8 mouse cellular contexts compared by ENCODE assay signal in the genomic region with DNA sequence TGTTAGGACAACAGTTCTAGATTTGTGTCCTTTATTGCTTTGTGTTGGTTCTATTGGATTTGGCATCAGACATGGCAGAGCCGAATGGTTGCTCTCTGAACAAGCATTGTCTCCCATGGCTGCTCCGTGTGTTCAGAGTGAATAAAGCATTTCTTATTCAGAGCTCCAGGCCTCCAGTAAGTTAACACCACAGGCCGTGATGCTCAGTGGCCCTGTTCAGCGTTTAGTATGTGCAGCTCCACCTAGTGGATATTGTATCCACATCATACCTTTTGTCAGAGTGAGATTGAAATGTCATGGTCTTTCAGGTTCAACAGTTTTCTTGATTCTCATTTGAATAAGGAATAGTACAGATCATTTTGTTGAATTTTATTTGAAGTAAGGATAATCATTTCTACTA. TPM values are rescaled to one million over a fixed set of nuclear protein-coding genes. Genes with fewer than 3 reads are reported as not detected.
DNase-seq lines count a peak whose midpoint lies in the region; ATAC-seq lines count a peak whose summit lies in the region.

No protein-coding gene starts in this region.

- peak; percentile 8 for DNase-seq in adrenal gland, adult 2 months
- no peak for DNase-seq in adrenal gland, adult 8-10 months
- DNase-seq in ES-CJ7 (ENCODE audit: low read depth, low spot score), result peak; percentile 74
- peak; percentile 59 to 71 for DNase-seq in cerebellum, postnatal 10 days
- DNase-seq in hindbrain, embryonic 11.5 days (ENCODE audit: low spot score), result peak; percentile 60
- DNase-seq in liver, embryonic 11.5 days (ENCODE audit: low spot score), result no peak
- no peak for DNase-seq in gastrocnemius, adult 18-20 months (ENCODE audit: low spot score)

- no peak overlapping the region for H3K27ac ChIP-seq in hindbrain, embryonic 11.5 days (ENCODE audit: low read depth, low read length)
- H3K27ac ChIP-seq in liver, embryonic 11.5 days (ENCODE audit: low read depth, low read length), result no peak overlapping the region
- H3K27ac ChIP-seq in neural tube, embryonic 13.5 days (replicated peaks), result no peak overlapping the region

- WGBS in hindbrain, embryonic 11.5 days, result 15% methylated on average over 4 of the region's 4 CpGs
- 34% methylated on average over 4 of the region's 4 CpGs for WGBS in liver, embryonic 11.5 days
- WGBS in neural tube, embryonic 13.5 days, result 12% methylated on average over 4 of the region's 4 CpGs

- no peaks in the 10 kb centered on the region for H3K27me3 ChIP-seq in hindbrain, embryonic 11.5 days (ENCODE audit: control insufficient read depth, insufficient read depth, low read length)
- no peaks in the 10 kb centered on the region for H3K27me3 ChIP-seq in liver, embryonic 11.5 days (replicated peaks; ENCODE audit: control insufficient read depth, insufficient read depth, low read length)
- H3K27me3 ChIP-seq in neural tube, embryonic 13.5 days, result no peaks in the 10 kb centered on the region

- no peaks in the 10 kb centered on the region for H3K9me3 ChIP-seq in hindbrain, embryonic 11.5 days (ENCODE audit: control insufficient read depth, low read length)
- H3K9me3 ChIP-seq in liver, embryonic 11.5 days (ENCODE audit: control insufficient read depth, low read length), result no peaks in the 10 kb centered on the region
- H3K9me3 ChIP-seq in neural tube, embryonic 13.5 days, result no peaks in the 10 kb centered on the region

- H3K36me3 ChIP-seq in hindbrain, embryonic 11.5 days (ENCODE audit: control insufficient read depth, insufficient read depth, low read length), result no peaks in the 10 kb centered on the region
- peaks cover 6% of the 10 kb centered on the region; the same call in 1 of the 2 replicates for H3K36me3 ChIP-seq in liver, embryonic 11.5 days (ENCODE audit: control insufficient read depth, insufficient read depth, low read length)
- peaks cover 17% of the 10 kb centered on the region; the same call in 1 of the 2 replicates for H3K36me3 ChIP-seq in neural tube, embryonic 13.5 days

- H3K9ac ChIP-seq in hindbrain, embryonic 11.5 days (ENCODE audit: low read depth, low read length), result no peak overlapping the region
- H3K9ac ChIP-seq in liver, embryonic 11.5 days (ENCODE audit: low read depth, low read length), result no peak overlapping the region
- no peak overlapping the region for H3K9ac ChIP-seq in neural tube, embryonic 13.5 days

- no peak overlapping the region for H3K4me2 ChIP-seq in hindbrain, embryonic 11.5 days (replicated peaks; ENCODE audit: low read depth, low read length)
- no peak overlapping the region for H3K4me2 ChIP-seq in liver, embryonic 11.5 days
- no peak overlapping the region for H3K4me2 ChIP-seq in neural tube, embryonic 13.5 days

- H3K4me1 ChIP-seq in hindbrain, embryonic 11.5 days (replicated peaks; ENCODE audit: control insufficient read depth, insufficient read depth, low read length), result no peaks in the 10 kb centered on the region; the same call in 1 of the 2 replicates
- peaks cover 9% of the 10 kb centered on the region; the same call in 1 of the 2 replicates for H3K4me1 ChIP-seq in liver, embryonic 11.5 days (replicated peaks; ENCODE audit: control insufficient read depth, insufficient read depth, low read length)
- H3K4me1 ChIP-seq in neural tube, embryonic 13.5 days (replicated peaks), result no peaks in the 10 kb centered on the region

- peak; percentile 79 for ATAC-seq in hindbrain, embryonic 11.5 days (ENCODE audit: low FRiP score)
- ATAC-seq in liver, embryonic 11.5 days (replicated peaks; ENCODE audit: low FRiP score), result peak; percentile 65
- peak; percentile 78 for ATAC-seq in neural tube, embryonic 13.5 days (ENCODE audit: low read depth)

- H3K4me3 ChIP-seq in hindbrain, embryonic 11.5 days (ENCODE audit: low read depth, low read length), result no peak overlapping the region
- H3K4me3 ChIP-seq in liver, embryonic 11.5 days (ENCODE audit: low read depth, low read length), result no peak overlapping the region
- no peak overlapping the region for H3K4me3 ChIP-seq in neural tube, embryonic 13.5 days

RNA-seq across cellular contexts. Expression of a gene that starts 44.2 kb away (rescaled TPM):
- 10 to 100 TPM; 21.4 to 22.8 TPM for total RNA-seq in adrenal gland, adult 2 months (2021)
- 1.0 and 1.2 TPM in 2 replicates for polyA plus RNA-seq in adrenal gland, adult 2 months (2012; rRNA removed)
- total RNA-seq in adrenal gland, adult 8-10 months (2022), result 10 to 100 TPM; 19.7 to 33.6 (median 26.4) TPM
- 44.1 and 51.7 TPM in 2 replicates for polyA plus RNA-seq in hindbrain, embryonic 11.5 days (2014; fragmentation: Nextera tagmentation; extraction: Ambion mirVana)
- 27.1 and 29.5 TPM in 2 replicates for polyA plus RNA-seq in liver, embryonic 11.5 days (2014; fragmentation: Nextera tagmentation; extraction: Ambion mirVana)
- 28.7 and 30.9 TPM in 2 replicates for polyA plus RNA-seq in neural tube, embryonic 13.5 days (2015; fragmentation: Nextera tagmentation; extraction: Ambion mirVana)
- 10 to 100 TPM; 21.2 to 22.2 TPM for total RNA-seq in gastrocnemius, adult 18-20 months (2021)

RNA-seq across cellular contexts. Expression of a gene that starts 51.8 kb away (rescaled TPM):
- total RNA-seq in adrenal gland, adult 2 months (2021), result 10 to 100 TPM; 66.0 to 71.4 TPM
- polyA plus RNA-seq in adrenal gland, adult 2 months (2012; rRNA removed), result 5.3 and 6.8 TPM in 2 replicates
- total RNA-seq in adrenal gland, adult 8-10 months (2022), result 10 to 100 TPM; 84.4 to 99.2 (median 88.5) TPM
- 38.7 and 45.0 TPM in 2 replicates for polyA plus RNA-seq in hindbrain, embryonic 11.5 days (2014; fragmentation: Nextera tagmentation; extraction: Ambion mirVana)
- 41.8 and 50.2 TPM in 2 replicates for polyA plus RNA-seq in liver, embryonic 11.5 days (2014; fragmentation: Nextera tagmentation; extraction: Ambion mirVana)
- polyA plus RNA-seq in neural tube, embryonic 13.5 days (2015; fragmentation: Nextera tagmentation; extraction: Ambion mirVana), result 32.6 and 38.6 TPM in 2 replicates
- 10 to 100 TPM; 24.1 to 34.5 TPM for total RNA-seq in gastrocnemius, adult 18-20 months (2021)

Comparison
In these comparisons a context has a peak if more than half of its experiments do, and no peak if none do; other contexts are left out.
1. DNase-seq: peak in adrenal gland, adult 2 months (single experiment), ES-CJ7 (single experiment), cerebellum, postnatal 10 days (2 of 2) and hindbrain, embryonic 11.5 days (single experiment); none in adrenal gland, adult 8-10 months (single experiment), liver, embryonic 11.5 days (single experiment) and gastrocnemius, adult 18-20 months (single experiment).
2. RNA of a gene that starts 44.2 kb away (polyA plus RNA-seq): 44.1 to 51.7 TPM in hindbrain, embryonic 11.5 days, 28.7 to 30.9 TPM in neural tube, embryonic 13.5 days and 27.1 to 29.5 TPM in liver, embryonic 11.5 days; 1.0 to 1.2 TPM in adrenal gland, adult 2 months; every median in the first group is over 10 times any median in the second.
3. Peak in every context shown above with its lines, with median percentiles within 50 percentile points of each other: ATAC-seq.